Mouse (Mus musculus) ES-CJ7 (cell line): Measurements from ENCODE around the gene Rce1.
A peak's percentile ranks its signal among the peaks of the same experiment; 100 is the strongest.

Experiments
- DNase-seq: peaks from one replicate; pipeline ENCODE4 v3.0.0; 2011; ENCODE audit warnings: low read depth, low spot score

The Rce1 gene

DNA sequence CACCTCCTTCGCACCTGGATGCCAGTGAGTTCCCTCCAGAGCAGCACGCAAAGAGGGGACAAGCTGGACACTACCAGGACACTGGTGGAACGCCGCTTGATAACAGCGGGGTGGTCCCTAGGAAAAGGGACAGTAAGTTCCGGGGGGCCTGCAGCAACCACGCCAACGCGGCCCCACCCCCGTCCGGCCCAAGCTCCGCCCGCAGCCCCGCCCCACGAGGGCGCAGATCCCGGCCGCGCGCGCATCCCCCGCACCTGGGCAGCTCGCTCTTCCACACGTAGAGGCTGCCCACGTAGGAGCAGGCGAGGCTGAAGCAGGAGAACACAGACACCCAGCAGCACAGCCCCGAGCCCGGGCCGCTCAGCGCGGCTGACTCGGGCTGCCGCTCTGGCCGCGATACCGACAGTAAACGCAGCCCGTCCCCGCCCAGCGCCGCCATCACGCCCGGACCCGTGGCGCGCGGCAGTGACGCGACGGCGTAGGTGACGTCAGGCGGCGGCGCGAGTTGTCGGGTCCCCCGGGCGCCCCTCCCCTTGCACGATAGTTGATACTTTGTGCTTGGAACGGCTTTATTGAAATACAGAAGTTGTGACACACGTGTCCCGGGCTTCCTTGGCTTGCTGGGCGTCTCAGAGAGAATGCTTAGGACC is at the start of gene Rce1:
Gene Rce1, minus strand, starts transcription at position 463 of the 650 bp plus-strand sequence.
- DNase-seq, result peak; percentile 80

DNA sequence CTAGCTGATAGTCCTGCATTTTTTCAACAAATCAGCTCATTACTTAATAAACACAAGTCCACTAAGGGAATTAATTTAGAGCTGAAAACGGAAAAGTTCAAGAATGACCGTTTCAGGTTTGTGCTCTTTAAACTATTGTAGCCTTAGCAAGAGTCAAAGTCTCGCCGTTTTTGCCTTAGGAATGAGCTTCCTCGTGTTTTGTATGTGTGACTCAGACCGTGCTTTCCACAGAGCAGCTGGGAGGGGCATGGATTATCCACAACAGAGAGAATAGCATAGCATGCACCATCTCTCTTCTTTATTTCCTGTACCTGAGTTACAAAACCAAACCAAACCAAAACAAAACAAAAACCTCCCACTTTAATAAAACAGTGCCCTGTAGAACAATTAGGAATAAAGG is 47.0 kb upstream of the Rce1 start:
- DNase-seq, result no peak

DNA sequence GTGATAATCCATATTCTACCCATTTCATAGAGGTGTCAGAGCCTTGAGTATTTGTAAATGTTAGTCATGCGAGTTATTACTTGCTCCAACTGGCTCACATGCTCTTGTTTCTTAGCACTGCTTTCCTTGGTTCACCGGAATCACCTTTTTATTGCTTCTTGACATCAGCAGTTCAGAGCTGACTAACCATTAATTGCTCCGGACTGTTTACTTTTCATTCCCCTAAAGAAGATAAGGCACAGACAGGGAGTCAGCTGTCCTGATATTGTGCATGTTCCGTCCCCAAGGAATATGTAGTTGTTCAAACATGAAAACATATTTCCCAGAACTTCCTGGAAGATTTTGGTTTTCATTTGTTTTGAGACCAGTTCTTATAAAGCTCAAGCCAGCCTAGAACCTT is 45.3 kb upstream of the Rce1 start:
- no peak for DNase-seq

DNA sequence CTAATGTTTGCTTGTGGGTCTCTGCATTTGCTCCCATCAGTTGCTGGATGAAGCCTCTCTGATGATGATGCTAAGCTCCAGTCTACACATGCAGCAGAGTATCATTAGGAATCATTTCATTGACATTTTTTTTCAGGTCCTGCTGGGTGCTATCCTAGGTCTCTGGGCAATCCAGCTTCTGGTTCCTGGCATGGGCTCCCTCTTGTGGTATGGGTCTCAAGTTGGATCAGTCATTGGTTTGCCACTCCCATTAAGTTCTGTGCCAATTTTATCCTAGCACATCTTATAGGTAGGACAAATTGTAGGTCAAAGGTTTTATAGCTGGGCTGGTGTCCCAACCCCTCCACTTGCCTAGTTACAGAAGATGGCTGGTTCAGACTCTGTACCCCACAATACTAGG is 41.4 kb upstream of the Rce1 start:
- peak; percentile 11 for DNase-seq

DNA sequence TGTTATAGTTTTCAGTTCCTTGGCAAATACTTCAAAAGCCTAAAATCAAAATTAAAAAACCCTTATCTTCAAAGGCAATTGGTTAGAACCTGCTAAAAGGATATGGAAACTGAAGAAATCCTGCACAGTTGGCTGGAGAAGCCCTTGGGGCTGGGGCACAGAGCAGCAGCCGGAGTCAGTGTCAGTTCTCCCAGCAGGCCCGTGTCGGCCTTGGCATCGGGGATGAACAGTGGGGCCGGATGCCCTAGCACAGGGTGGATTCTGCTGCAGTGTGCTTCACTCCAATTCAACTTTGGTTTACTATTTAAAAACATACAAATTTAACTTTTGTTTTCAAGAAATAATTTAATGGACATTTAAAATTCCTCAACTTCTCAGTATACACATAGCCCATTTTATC is 32.7 kb upstream of the Rce1 start:
- no peak for DNase-seq

DNA sequence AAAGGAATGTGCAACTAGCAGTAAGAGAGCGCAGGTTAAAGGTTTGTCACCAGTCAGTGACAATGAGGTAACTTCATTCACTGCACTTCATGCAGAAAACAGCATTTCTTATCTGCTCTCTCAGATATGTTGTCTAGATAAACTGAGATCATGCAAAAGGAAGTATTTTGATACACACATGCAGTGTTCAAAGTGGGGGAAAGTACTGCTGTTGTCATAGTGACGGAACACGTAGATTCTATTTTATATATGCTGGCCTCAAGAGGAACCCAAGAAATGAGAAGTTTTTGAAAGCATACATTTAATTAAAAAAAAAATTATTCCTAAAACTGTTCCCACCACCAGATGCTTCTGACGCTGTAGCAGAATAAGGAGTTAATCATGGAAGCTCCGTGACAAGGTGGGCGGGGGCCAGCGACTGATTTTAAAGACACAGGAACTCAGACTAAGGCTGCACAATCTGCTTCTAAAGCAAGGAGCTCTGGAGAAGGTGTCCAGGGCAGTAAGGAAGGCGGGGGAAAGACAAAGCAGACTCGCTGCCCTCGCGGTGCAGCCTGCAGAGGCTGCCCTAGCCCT is 21.6 kb upstream of the Rce1 start:
- DNase-seq, result no peak

DNA sequence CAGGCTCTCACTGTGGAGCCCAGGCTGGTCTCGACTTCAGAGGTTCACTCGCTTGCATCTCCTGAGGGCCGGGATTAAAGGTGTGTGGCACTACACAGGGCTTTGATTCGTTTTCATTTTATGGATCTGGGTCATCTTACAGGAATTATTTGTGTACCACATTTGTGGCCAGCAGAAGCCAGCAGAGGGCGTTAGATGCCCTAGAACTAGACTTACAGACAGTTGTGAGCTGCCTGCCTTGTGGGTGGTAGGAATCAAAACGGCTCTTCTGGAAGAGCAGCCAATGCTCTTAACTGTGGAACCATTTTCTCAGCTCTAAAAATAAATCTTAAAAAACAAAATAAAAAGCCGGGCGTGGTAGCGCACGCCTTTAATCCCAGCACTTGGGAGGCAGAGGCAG is 18.8 kb upstream of the Rce1 start:
- peak; percentile 76 for DNase-seq

DNA sequence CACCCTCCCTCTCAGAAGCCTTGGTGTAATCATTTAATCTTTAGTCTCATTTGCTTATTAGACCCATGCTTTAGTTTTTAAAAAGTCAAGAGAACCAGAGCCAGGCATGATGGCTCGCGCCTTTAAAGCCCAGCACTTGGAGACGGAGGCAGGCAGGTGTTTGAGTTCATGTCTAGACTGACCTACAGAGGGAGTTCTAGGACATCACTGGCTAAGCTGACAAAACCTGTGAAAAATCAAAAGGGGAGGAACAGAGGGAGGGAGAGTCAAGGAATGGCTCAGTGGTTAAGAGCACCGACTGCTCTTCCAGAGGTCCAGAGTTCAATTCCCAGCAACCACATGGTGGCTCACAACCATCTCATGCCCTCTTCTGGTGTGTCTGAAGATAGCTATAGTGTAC is 10.5 kb upstream of the Rce1 start:
- peak; percentile 69 for DNase-seq

DNA sequence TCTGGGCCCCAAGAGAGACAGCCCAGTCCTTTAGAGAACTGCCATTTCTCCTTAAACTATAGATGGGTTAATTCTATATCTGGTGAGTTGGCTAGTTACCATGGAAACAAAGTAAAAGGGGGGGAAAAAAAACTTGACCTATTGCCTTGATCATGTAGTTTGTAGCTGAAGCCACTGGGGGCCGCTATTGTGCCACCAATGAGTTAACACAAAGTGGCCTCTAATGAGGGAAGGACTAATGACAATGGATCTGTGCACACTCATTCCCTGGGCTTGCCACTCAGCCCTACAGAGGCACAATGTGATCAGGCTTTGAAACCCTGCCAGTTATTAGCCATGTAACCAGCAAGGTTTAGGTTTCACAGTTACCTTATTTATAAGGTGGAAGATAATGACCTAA is 3.4 kb upstream of the Rce1 start:
- peak; percentile 81 for DNase-seq

DNA sequence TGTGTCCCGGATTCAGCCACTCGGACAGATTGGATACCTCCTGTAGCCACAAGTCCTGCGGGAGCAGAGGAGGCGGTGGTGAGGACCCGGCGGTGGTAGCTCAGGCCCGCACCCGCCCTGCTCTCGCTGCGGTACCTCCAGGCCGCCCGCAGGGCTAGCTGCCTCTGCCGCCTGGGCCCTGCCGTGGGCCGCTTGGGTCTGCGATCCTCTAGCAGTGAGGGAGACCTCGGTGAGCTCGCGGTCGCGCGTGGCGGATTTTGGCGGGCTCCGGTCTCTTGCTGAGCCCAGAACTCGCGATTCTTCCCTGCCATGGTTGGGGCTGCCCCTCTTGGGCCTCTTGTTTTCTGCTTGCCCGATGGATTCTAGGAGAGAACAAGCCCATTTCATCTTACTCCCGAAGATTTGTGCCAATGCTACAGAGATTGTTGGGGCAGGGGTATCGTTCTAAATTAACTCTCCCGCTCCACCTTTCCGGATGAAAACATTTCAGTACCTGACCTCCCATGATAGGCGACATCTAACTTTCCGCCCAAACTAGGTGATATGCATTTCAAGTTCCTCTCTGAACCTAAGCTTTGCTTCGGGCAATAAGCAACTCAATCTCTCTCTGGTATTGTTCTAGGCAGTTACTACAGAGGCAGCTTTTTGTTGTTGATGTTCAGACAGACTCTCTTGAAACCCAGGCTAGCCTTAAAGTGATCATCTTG is 541 bp upstream of the Rce1 start:
- peak; percentile 34 for DNase-seq

DNA sequence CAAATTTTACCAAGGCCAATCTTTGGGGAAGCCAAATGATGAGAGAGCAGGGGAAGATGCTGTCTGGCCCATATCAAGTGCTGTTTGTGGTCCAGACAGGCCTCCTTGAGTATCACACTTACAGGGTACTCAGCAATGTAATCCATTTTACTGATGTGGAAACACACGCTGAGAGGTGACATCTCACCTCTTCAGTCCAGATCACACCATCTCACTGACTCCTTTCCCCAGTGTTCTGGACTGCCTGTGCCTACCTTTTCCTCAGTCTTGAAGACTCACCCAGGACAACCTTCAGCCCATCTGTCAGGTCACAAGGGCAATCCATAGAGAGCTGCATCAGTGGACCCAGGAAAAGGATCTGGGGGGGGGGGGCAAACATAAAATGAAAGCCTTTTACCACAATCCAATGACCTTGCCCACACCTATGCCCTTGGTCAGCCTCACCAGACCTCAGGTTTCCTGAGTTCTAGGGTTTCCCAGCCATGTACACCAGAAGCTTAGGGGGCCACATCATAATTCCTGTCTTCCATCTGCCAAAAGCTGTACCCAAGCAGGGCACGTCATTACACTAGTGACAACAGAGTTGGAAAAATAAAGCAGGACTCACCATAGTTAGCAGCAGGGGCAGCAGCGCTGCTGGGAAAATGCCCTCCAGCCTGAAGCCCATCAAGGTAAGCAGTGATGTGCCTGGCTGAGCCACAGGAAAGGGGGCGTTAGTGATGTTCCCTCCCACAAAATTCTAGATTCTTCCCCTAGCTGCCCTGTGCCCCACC is 849 bp downstream of the Rce1 start:
- peak; percentile 48 for DNase-seq

DNA sequence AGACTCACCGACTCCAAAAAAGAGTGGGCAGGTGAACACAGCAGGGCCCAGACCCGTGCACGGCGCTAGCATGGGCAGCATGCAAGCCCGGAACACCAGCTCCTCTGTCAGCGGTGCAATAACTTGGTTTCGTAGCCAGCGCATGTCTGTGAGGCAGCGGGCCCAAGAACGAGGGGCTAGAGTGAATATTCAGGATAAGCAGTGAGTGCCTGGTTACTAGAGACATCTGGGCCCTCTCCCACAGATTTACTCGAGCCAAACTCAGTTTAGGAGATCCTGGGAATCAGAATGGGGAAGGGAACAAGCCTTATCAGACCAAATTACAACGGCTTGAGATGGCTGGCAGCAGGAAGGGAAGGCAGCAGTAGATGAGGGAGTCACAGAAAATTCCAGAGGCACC is 1.4 kb downstream of the Rce1 start:
- DNase-seq, result no peak

DNA sequence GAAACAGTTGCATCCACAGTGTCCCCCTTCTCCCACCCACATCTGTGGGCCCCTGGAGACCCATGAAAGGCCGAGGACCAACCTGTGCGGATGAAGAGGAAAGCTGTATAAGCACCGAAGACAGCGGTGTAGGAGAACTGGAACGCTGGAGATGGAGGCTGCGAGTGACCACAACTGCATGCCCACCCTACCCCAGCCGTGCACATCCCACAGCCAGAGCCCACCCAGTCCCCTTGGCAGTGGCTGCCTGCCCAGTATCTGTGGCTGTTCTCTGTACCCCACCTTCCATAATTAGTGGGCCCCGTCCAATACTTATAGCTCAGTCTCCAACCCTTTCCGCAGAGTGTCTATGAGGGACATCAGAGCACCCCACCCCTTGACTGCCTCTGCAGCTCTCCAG is 2.0 kb downstream of the Rce1 start:
- no peak for DNase-seq

DNA sequence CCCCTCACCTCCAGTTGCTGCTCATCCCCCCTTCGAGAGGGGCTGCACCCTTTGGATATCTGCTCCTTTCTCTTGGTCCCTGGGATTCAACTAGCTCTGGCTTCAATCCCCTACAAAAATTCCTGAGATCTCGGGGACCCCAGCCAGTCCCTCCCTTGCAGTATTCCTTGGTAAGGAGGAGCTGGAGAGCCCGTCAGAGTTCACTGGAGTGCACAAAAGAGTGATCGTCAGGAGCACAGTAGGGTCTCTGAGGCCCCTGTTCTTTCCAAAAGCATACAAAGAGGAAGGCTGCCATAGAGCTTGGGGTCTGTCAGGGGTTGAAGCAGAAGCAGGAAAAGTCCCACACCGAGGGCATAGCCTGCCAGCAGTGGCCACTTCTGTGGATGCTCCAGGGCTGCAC is 2.7 kb downstream of the Rce1 start:
- DNase-seq, result no peak

DNA sequence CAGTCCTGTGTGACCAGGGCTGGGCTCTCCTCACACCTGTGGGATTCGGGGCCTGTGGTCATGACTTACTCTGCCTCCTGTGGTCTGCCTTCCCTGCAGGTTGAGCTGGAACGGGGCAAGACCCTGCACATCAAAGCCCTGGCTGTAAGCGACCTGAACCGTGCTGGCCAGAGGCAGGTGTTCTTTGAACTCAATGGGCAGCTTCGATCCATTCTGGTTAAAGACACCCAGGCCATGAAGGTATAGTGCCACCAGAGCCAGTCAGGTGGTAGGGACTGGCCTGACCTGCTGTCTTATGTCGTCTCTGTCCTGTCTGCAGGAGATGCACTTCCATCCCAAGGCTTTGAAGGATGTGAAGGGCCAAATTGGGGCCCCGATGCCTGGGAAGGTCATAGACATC is 4.7 kb downstream of the Rce1 start:
- DNase-seq, result no peak

DNA sequence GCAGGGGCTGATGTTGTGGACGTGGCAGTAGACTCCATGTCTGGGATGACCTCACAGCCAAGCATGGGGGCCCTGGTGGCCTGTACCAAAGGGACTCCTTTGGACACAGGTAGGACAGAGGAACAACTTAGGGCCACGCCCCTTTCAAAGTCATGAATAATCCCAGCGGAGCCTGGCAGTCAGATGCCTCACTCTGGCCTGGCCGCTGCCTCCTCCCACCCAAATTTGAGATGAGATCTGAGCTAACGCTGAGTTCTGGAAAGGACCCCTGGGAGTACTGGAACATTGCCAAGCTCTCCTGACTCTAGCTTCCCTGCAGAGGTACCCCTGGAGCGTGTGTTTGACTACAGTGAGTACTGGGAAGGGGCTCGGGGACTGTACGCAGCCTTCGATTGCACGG is 6.0 kb downstream of the Rce1 start:
- no peak for DNase-seq

DNA sequence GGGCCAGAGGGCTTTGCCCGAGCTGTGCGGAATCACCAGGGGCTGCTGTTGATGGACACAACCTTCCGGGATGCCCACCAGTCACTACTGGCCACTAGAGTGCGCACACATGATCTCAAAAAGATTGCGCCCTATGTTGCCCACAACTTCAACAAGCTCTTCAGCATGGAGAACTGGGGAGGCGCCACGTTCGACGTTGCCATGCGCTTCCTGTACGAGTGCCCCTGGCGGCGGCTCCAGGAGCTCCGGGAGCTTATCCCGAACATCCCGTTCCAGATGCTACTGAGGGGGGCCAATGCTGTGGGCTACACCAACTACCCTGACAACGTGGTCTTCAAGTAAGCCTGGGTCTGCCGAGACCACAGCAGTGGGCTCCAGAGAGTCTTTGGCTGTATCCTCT is 7.3 kb downstream of the Rce1 start:
- peak; percentile 73 for DNase-seq

DNA sequence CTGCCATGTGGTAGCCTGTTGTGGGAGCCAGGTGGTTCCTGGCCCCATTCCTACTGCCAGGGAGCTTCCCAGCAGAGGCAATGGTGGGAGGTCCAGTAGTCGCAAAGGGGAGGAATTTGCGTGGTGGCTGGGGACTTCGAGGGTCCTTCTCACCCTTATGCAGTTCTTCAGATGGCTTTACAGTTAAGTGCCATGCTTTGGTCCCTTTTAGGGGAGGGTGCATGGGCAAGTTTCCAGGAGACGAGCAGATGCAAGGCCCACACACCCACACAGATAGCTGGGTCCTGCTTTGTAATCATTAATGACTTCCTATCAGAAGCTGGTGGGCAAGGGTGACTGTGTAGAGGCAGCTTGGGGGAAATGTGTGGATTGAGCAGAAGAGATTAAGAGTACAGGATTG is 8.9 kb downstream of the Rce1 start:
- no peak for DNase-seq

DNA sequence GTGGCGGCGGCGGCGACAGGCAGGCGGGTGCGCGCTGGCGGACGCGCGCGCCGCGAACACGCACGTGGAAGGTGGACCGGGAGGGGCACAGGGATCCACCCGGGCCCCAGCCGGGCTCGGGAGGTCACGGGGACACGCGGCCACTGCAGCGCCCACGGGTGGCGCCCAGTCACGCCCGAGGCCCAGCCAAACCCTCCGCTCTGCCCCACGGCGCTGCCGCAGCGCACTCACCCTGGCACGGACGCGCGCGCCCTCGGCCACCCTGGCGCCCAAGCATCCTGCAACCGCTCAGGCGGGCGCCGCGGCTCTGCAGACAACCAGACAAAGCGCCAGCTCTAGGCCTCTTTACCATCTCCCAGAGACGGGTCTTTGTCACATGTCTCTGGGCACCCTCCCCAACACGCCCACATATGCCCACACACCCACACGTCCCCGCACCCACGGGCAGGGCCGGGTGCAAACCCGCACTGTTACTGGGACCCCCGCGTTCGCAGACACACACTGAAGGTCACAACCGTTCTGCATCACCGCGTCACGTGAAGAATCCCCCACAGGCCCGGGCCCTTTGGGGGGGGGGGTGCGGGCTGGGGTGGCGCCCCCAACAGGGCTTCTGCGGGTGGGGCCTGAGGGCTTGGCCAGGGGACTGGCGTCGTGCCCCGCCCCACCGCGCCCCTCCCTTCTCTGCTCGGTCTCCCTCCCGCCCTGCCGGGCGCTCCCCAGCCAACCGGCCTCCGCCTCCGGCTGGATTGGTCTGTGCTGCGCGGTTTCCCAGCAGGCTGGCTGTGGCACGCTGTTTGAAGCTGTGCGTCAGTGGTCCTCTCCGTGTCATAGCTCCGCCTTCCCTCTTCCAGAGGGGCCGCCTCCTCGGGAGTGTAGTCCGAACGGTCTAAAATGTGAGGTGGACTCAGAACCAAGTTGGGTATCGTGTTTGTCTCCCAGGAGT is 10.0 kb downstream of the Rce1 start, which contains the start of gene Lrfn4:
Gene Lrfn4, minus strand, starts transcription at position 517 of the 943 bp plus-strand sequence.
- peak; percentile 90 for DNase-seq

DNA sequence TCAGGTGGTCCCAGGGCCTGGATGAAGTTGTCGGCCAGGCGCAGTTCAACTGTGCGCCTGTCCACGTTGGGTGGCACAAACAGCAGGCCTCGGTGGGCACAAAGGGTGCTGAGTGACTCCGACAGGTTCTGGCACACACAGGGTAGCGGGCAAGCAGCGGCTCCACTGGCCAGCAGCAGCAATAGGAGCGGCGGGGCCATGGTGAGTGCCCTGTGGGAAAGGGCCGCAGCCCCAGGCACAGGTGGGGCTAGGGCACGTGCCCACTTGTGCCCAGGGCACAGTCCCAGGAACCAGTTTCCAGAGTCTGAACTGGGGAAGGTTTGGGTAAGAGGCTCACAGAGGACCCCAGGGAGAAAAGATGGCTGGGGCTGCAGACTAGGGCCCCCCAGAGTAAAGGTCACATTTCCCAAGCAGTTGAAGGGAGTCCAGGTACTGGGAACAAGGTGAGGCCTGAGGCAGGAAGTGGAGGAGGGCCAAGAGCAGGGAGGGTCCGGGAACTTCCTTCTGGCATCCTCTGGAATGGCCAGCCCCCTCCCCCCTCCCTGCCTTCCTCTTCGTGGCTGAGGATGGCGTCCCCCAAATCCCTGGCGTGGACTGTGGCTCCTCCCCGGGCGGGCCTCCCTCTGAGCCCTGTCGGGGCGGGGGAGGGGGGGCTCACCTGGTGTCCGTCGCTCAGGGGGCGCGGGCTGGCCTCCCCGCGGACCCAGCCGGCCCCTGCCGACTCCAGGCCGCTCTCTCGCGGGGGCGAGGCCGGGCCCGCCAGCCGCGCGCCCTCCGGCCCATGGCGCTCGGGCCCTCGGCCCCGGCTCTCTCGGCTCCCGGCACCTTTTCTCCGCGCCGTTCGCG is 10.9 kb downstream of the Rce1 start:
- DNase-seq, result peak; percentile 44
